Mouse (Mus musculus): ENCODE measurements at regions not wholly inside any gene's neighbourhood (a gene's known extent, or its start where the extent isn't known, plus 50 kb on each side); places are given as distances from the start of the nearest gene placed in this dataset.
"Not testable (repeated sequence)": the region's sequence is repeated elsewhere in the genome, so short reads cannot be mapped to it uniquely, and the experiment has no call there.

DNA sequence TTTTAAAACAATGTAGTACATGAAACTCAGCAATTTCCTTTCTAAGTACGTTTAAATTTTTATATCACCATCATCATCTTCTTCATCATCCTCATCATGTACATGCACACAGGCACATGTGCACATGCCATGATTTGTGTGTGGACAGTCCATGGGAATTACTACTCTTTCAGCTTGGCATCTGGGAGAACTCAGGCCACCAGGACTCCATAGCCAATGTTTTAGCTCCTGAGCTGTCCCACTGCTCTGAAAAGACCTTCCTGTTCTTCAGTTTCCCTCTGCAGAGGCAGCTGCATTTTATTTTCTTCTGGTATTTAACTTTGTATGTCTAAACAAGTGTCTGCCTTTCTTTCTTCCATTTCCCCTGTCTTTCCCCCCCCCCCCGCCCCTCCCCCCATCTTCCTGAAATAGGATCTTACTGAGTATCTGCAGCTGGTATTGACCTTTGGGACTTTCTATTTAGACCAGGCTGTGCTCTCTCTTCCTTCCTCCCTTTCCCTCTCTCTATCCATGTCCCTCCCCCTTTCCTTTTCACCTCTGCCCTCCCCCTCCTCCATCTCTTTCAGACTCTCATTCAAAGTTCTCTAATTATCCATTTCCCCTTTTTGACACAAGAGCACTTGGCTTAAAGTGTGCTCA is 72.8 kb upstream of the Arhgap42 start:
- no peak for TF ChIP-seq CTCF (conservative IDR thresholded peaks at IDR 0.05)
- Histone ChIP-seq H3K27ac (no peak overlapping the region), H3K4me3 (no peak overlapping the region)
- no peak for DNase-seq (ENCODE audit: low spot score in 2 of 2)

DNA sequence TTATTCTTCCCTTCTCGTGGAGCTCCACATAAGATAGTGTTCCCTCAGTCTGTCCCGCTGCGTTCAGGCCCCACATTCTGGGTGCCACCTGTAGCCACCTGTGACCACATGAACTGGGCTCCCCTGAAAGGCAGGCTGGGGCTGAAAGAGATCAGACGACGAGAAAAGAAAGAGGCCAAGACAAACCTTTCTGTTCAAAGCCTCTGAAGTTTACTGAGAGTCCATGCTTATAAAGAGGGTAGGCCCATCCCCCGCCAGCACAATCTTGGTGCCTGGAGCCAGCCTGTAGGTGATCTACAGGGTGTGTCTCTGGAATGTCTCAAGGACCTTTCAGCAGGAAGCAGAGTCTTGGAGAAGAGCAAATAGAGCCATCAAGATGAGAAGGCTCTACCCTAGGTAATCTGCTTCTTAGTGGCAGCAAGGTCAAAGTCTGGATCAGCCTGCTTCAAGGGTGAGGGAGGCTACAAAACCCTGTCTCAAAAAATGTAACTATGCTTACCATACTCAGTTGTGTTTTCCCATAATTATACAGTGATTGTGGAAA is 72.2 kb upstream of the Arhgap42 start:
- DNase-seq (ENCODE audit: low spot score in 2 of 2); H3K4me3 ChIP-seq; H3K27ac ChIP-seq: not testable (repeated sequence)

DNA sequence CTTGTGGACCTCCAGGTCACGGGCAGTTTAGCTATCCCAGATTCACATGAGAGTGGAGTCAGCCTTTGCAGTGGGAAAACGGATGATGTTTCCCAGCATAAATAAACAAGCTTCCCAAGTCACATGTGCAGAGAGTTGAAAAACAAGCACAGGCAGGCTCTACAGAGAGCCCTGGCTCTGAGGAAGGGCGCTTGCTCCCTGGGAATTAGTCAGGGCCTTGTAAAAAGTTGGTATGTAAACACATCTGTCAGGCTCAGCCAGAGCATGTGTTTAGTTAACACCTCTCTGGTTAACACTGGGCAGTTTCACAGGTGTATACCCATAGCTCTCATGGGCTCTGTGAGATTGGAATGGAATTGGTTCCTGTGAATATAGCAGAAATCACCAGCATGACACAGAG is 51.9 kb upstream of the Arhgap42 start:
- H3K27ac ChIP-seq = no peak overlapping the region
- H3K4me3 ChIP-seq = no peak overlapping the region
- no peak for TF ChIP-seq CTCF (conservative IDR thresholded peaks at IDR 0.05)
- DNase-seq (ENCODE audit: low spot score in 2 of 2) = no peak

DNA sequence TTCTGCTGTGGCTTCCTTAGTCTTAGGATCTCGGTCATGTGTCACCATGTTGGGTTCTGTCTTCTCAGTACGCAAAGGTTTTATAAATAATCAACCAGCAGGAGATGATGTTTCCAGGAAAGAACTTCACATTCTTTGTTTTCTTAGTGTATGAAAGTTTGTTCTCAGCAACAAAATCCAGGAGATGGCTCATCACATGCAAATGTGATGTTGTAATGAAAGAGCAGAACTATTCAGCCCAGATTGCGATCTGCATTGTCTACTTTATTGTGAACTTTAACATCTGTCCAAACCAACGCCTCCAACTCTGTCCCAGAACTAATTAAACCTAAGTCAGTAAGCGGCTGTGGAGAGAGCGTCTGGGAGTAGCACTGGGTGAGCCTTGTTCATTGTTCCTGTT is 50.7 kb upstream of the Arhgap42 start:
- no peak overlapping the region for H3K27ac ChIP-seq
- no peak for TF ChIP-seq CTCF (conservative IDR thresholded peaks at IDR 0.05)
- DNase-seq (ENCODE audit: low spot score in 2 of 2) = no peak
- no peak overlapping the region for H3K4me3 ChIP-seq

Measured in layer of hippocampus, adult 2 months (tissue).